Mouse (Mus musculus): ENCODE measurements around the gene Slc13a5.

Slc13a5 gene

GRCm38 (mm10) chr11:72266960-72267560, at the start of gene Slc13a5:
TSS of gene Slc13a5 (minus strand) at chr11:72267222.
- DNase-seq = peak in 1 of 2 experiments; percentile 58

- peak; percentile 19 to 25 for DNase-seq
Measured at GRCm38 (mm10) chr11:72314151-72314895, 47.3 kb upstream of the Slc13a5 start, which contains the start of gene Fbxo39. TSS of gene Fbxo39 (plus strand) at chr11:72314444.

GRCm38 (mm10) chr11:72311355-72312001, 44.5 kb upstream of the Slc13a5 start:
- no peak for DNase-seq

GRCm38 (mm10) chr11:72310491-72310890, 43.5 kb upstream of the Slc13a5 start:
- DNase-seq = no peak

GRCm38 (mm10) chr11:72308982-72309381, 42.0 kb upstream of the Slc13a5 start:
- no peak for DNase-seq

- no peak for DNase-seq
Measured at GRCm38 (mm10) chr11:72307461-72307860, 40.4 kb upstream of the Slc13a5 start.

- peak; percentile 91 to 92 for DNase-seq
Measured at GRCm38 (mm10) chr11:72302230-72302629, 35.2 kb upstream of the Slc13a5 start.

GRCm38 (mm10) chr11:72301334-72301733, 34.3 kb upstream of the Slc13a5 start, which contains the start of gene Xaf1:
TSS of gene Xaf1 (plus strand) at chr11:72301629.
- DNase-seq = no peak

GRCm38 (mm10) chr11:72293116-72293515, 26.1 kb upstream of the Slc13a5 start:
- no peak for DNase-seq

- DNase-seq = no peak
Measured at GRCm38 (mm10) chr11:72287543-72287942, 20.5 kb upstream of the Slc13a5 start.

- DNase-seq = no peak
Measured at GRCm38 (mm10) chr11:72287126-72287525, 20.1 kb upstream of the Slc13a5 start.

GRCm38 (mm10) chr11:72286651-72287050, 19.6 kb upstream of the Slc13a5 start:
- no peak for DNase-seq

- DNase-seq = no peak
Measured at GRCm38 (mm10) chr11:72285971-72286480, 19.0 kb upstream of the Slc13a5 start.

- DNase-seq = no peak
Measured at GRCm38 (mm10) chr11:72284532-72285182, 17.6 kb upstream of the Slc13a5 start.

- DNase-seq = no peak
Measured at GRCm38 (mm10) chr11:72283486-72284224, 16.6 kb upstream of the Slc13a5 start.

GRCm38 (mm10) chr11:72281852-72282400, 14.9 kb upstream of the Slc13a5 start:
- DNase-seq = no peak

- no peak for DNase-seq
Measured at GRCm38 (mm10) chr11:72281143-72281851, 14.3 kb upstream of the Slc13a5 start.

- peak; percentile 49 for DNase-seq
Measured at GRCm38 (mm10) chr11:72273341-72273740, 6.3 kb upstream of the Slc13a5 start.

GRCm38 (mm10) chr11:72271761-72272160, 4.7 kb upstream of the Slc13a5 start:
- DNase-seq = no peak

GRCm38 (mm10) chr11:72266207-72266959, 639 bp downstream of the Slc13a5 start:
- peak; percentile 84 to 87 for DNase-seq
